Mouse (Mus musculus) testis, adult 2 months (tissue): ENCODE data around the gene H2-T23.
A peak's percentile ranks its signal among the peaks of the same experiment; 100 is the strongest.

Experiments used
- CTCF ChIP-seq: fragments of 200-500 bp; IDR thresholded peaks from 2 replicates; pipeline ENCODE4 v1.5.1; 2012; ENCODE audit warnings: low read depth, mild to moderate bottlenecking, inconsistent platforms, low read length, moderate library complexity; ENCODE audit not compliant: control insufficient read depth, insufficient read depth, insufficient replicate concordance
- POLR2A ChIP-seq: fragments of 200-500 bp; IDR thresholded peaks from 2 replicates; pipeline ENCODE4 v1.6.1; 2012; ENCODE audit warnings: low read depth, mild to moderate bottlenecking, inconsistent platforms, low read length, moderate library complexity; ENCODE audit not compliant: control insufficient read depth

GRCm38 (mm10) chr17:35993675-35994074, 39.0 kb downstream of the H2-T23 start:
- TF ChIP-seq CTCF (peak; percentile 100), POLR2A (no peak)
